Mouse (Mus musculus) heart, adult 2 months (tissue): ENCODE results near the gene Daxx. TPM values are rescaled to one million over a fixed set of nuclear protein-coding genes. Genes with fewer than 3 reads are reported as not detected.
"Not testable (repeated sequence)": the region's sequence is repeated elsewhere in the genome, so short reads cannot be mapped to it uniquely, and the experiment has no call there.

Experiments used
- DNase-seq, 2 experiments: peaks; one replicate each; pipeline ENCODE4 v3.0.0; 2021
- H3K27ac ChIP-seq: fragments of 200-600 bp; 2 replicates; pipeline ENCODE4 v1.8.1; 2022
- H3K27me3 ChIP-seq: fragments of 200-500 bp; 2 replicates; pipeline ENCODE4 v1.6.1; 2012; ENCODE audit warnings: mild to moderate bottlenecking, low read length, inconsistent platforms, mixed read lengths; ENCODE audit not compliant: control insufficient read depth, insufficient read depth
- H3K36me3 ChIP-seq: fragments of 200-500 bp; 2 replicates; pipeline ENCODE4 v1.6.1; 2012; ENCODE audit warnings: low read length, inconsistent platforms; ENCODE audit not compliant: control insufficient read depth, insufficient read depth
- H3K4me1 ChIP-seq: fragments of 200-500 bp; 2 replicates; pipeline ENCODE4 v1.6.1; 2011; ENCODE audit warnings: low read length; ENCODE audit not compliant: control insufficient read depth, insufficient read depth
- H3K4me3 ChIP-seq: fragments of 200-600 bp; 2 replicates; pipeline ENCODE4 v1.8.1; 2022
- H3K79me2 ChIP-seq: fragments of 200-500 bp; replicated peaks from 2 replicates; pipeline ENCODE4 v1.6.1; 2012; ENCODE audit warnings: mild to moderate bottlenecking, inconsistent platforms, low read length, moderate library complexity, mixed read lengths; ENCODE audit not compliant: control insufficient read depth, insufficient read depth
- H3K9ac ChIP-seq: fragments of 200-500 bp; 2 replicates; pipeline ENCODE4 v1.6.1; 2012; ENCODE audit warnings: low read depth, mild to moderate bottlenecking, control low read depth, inconsistent platforms, low read length, mixed read lengths
- CTCF ChIP-seq: fragments of 200-600 bp; IDR thresholded peaks from 2 replicates; pipeline ENCODE4 v1.8.1; 2022; ENCODE audit warnings: antibody characterized with exemption, mild to moderate bottlenecking, moderate library complexity
- EP300 ChIP-seq: fragments of 200-500 bp; IDR thresholded peaks from 2 replicates; pipeline ENCODE4 v1.6.1; 2011; ENCODE audit warnings: low read depth, low read length, control low read depth; ENCODE audit not compliant: insufficient read depth
- POLR2A ChIP-seq: fragments of 200-500 bp; IDR thresholded peaks from 2 replicates; pipeline ENCODE4 v1.6.1; 2011; ENCODE audit warnings: mild to moderate bottlenecking, low read depth, low read length, control low read depth; ENCODE audit not compliant: insufficient read depth
- WGBS: fragments of 180-500 bp; shearing (Covaris S2); methylation state at CpG from one replicate; pipeline ENCODE4 v1.1.7; 2018; 5-methylcytosine and 5-hydroxymethylcytosine counted together
- intact Hi-C: fragments of 180-260 bp; cut with DNase I; formaldehyde crosslinking; loops from one replicate; pipeline ENCODE4 v1.15.1; 2025
- polyA plus RNA-seq: library from polyadenylated mRNA; depleted of rRNA; stranded (reverse); fragments of >200 nt; gene quantifications from 2 replicates; pipeline ENCODE4 v1.2.3, GENCODE M21; 2012
- total RNA-seq, 2 experiments: library from RNA; stranded (reverse); gene quantifications; 2 replicates each; pipeline ENCODE4 v1.2.3; 2021

The Daxx gene
- total and polyA plus RNA-seq, 3 experiments, result 11.5 to 20.5 (median 16.4) TPM

GRCm38 (mm10) chr17:33902079-33902478 is 7.1 kb upstream of the Daxx start:
- Histone ChIP-seq H3K4me1 (no peaks in the 10 kb centered on the region; the same call in 1 of the 2 replicates), H3K79me2 (no peaks in the 10 kb centered on the region), H3K4me3 (no peak overlapping the region), H3K27ac (no peak overlapping the region), H3K9ac (no peak overlapping the region), H3K27me3 (no peaks in the 10 kb centered on the region), H3K36me3 (no peaks in the 10 kb centered on the region)
- DNase-seq, result no peak
- TF ChIP-seq CTCF (no peak), EP300 (no peak), POLR2A (no peak)
- intact Hi-C loops, result no loop called here
- WGBS, result 40% methylated on average over 4 of the region's 4 CpGs

GRCm38 (mm10) chr17:33902491-33902890 is 6.7 kb upstream of the Daxx start:
- Histone ChIP-seq H3K79me2 (no peaks in the 10 kb centered on the region), H3K36me3 (no peaks in the 10 kb centered on the region), H3K27me3 (no peaks in the 10 kb centered on the region), H3K4me1 (no peaks in the 10 kb centered on the region; the same call in 1 of the 2 replicates), H3K4me3 (no peak overlapping the region), H3K27ac (no peak overlapping the region), H3K9ac (no peak overlapping the region)
- DNase-seq, result no peak
- intact Hi-C loops, result no loop called here
- 49% methylated on average over 7 of the region's 7 CpGs for WGBS
- TF ChIP-seq CTCF (no peak), POLR2A (no peak)

- H3K36me3 ChIP-seq, H3K4me1 ChIP-seq, H3K27me3 ChIP-seq, H3K9ac ChIP-seq, H3K79me2 ChIP-seq, intact Hi-C loops, DNase-seq, H3K27ac ChIP-seq, H3K4me3 ChIP-seq: not testable (repeated sequence)
- WGBS, result 82% methylated on average over 6 of the region's 6 CpGs
Observed at GRCm38 (mm10) chr17:33903911-33904651, 5.1 kb upstream of the Daxx start.

- H3K79me2 ChIP-seq, H3K4me1 ChIP-seq, H3K9ac ChIP-seq, H3K36me3 ChIP-seq, H3K27ac ChIP-seq, H3K27me3 ChIP-seq, H3K4me3 ChIP-seq, DNase-seq, intact Hi-C loops: not testable (repeated sequence)
- WGBS, result 58% methylated on average over 3 of the region's 4 CpGs
Observed at GRCm38 (mm10) chr17:33904835-33905234, 4.4 kb upstream of the Daxx start, which contains the start of gene Platr17. Platr17 (plus strand) TSS chr17:33905135.

GRCm38 (mm10) chr17:33908331-33909076 is 710 bp upstream of the Daxx start:
- DNase-seq, result no peak
- no peaks in the 10 kb centered on the region; the same call in 1 of the 2 replicates for H3K36me3 ChIP-seq
- peak overlapping the region; percentile 78 for H3K27ac ChIP-seq
- TF ChIP-seq CTCF, result no peak
- TF ChIP-seq POLR2A, result no peak
- H3K4me1 ChIP-seq, result peaks cover 3% of the 10 kb centered on the region; the same call in 1 of the 2 replicates
- intact Hi-C loops, result no loop called here
- no peaks in the 10 kb centered on the region for H3K27me3 ChIP-seq
- under 1% methylated on average over 44 of the region's 44 CpGs for WGBS
- H3K4me3 ChIP-seq, result peak overlapping the region; percentile 61
- H3K79me2 ChIP-seq, result no peaks in the 10 kb centered on the region
- peak overlapping the region; percentile 80 for H3K9ac ChIP-seq

GRCm38 (mm10) chr17:33909869-33910250 is 646 bp downstream of the Daxx start:
- Histone ChIP-seq H3K4me1 (peaks cover 3% of the 10 kb centered on the region; the same call in 1 of the 2 replicates), H3K36me3 (no peaks in the 10 kb centered on the region; the same call in 1 of the 2 replicates), H3K9ac (peak overlapping the region; percentile 91), H3K79me2 (no peaks in the 10 kb centered on the region), H3K4me3 (peak overlapping the region; percentile 82), H3K27me3 (no peaks in the 10 kb centered on the region), H3K27ac (peak overlapping the region; percentile 98)
- intact Hi-C loops, result no loop called here
- peak; percentile 65 to 69 for DNase-seq
- TF ChIP-seq CTCF (no peak), EP300 (no peak), POLR2A (peak; percentile 70)
- under 1% methylated on average over 14 of the region's 14 CpGs for WGBS
